Mouse (Mus musculus) kidney, postnatal 36 days (tissue): ENCODE results near the gene Smarca2.

ENCODE experiments used
- DNase-seq, 2 experiments: peaks; one replicate each; pipeline ENCODE4 v3.0.0; 2021 to 2022; ENCODE audit warnings: mixed read lengths in 2 of 2

The Smarca2 gene

GRCm38 (mm10) chr19:26790386-26791346 lies 185.8 kb downstream of the Smarca2 start:
- no peak for DNase-seq

- no peak for DNase-seq
Observed at GRCm38 (mm10) chr19:26794315-26794714, 189.5 kb downstream of the Smarca2 start.

- DNase-seq = no peak
Observed at GRCm38 (mm10) chr19:26796006-26796405, 191.2 kb downstream of the Smarca2 start.

GRCm38 (mm10) chr19:26804401-26804800 lies 199.6 kb downstream of the Smarca2 start:
- no peak for DNase-seq

- peak in 1 of 2 experiments; percentile 27 for DNase-seq
Observed at GRCm38 (mm10) chr19:26814629-26815028, 209.8 kb downstream of the Smarca2 start.

GRCm38 (mm10) chr19:26817901-26818300 lies 213.1 kb downstream of the Smarca2 start:
- no peak for DNase-seq
